Mouse (Mus musculus) midbrain, embryonic 15.5 days (tissue): ENCODE measurements around the gene D2hgdh. TPM values are rescaled to one million over a fixed set of nuclear protein-coding genes. Genes with fewer than 3 reads are reported as not detected.
"Not testable (repeated sequence)": the region's sequence is repeated elsewhere in the genome, so short reads cannot be mapped to it uniquely, and the experiment has no call there.

ENCODE experiments used
- ATAC-seq: fragments of 200-750 bp; cut with Nextera tagmentation; replicated peaks from 2 replicates; pipeline ENCODE4 v1.8.0; 2017; ENCODE audit warnings: moderate TSS enrichment
- H3K27ac ChIP-seq: fragments of 300-500 bp; sonication (generic); 2 replicates; pipeline ENCODE4 v1.5.1; 2015; ENCODE audit warnings: mild to moderate bottlenecking, inconsistent platforms
- H3K27me3 ChIP-seq: fragments of 300-500 bp; sonication (generic); replicated peaks from 2 replicates; pipeline ENCODE4 v1.6.1; 2015; ENCODE audit warnings: inconsistent platforms
- H3K36me3 ChIP-seq: fragments of 300-500 bp; sonication (generic); replicated peaks from 2 replicates; pipeline ENCODE4 v1.6.1; 2015; ENCODE audit warnings: inconsistent platforms
- H3K4me1 ChIP-seq: fragments of 300-500 bp; sonication (generic); 2 replicates; pipeline ENCODE4 v1.6.1; 2015; ENCODE audit warnings: inconsistent platforms
- H3K4me2 ChIP-seq: fragments of 300-500 bp; sonication (generic); 2 replicates; pipeline ENCODE4 v1.6.1; 2015; ENCODE audit warnings: inconsistent platforms, mild to moderate bottlenecking, moderate library complexity
- H3K4me3 ChIP-seq: fragments of 300-500 bp; sonication (generic); 2 replicates; pipeline ENCODE4 v1.5.1; 2015; ENCODE audit warnings: mild to moderate bottlenecking, inconsistent platforms
- H3K9ac ChIP-seq: fragments of 300-500 bp; sonication (generic); 2 replicates; pipeline ENCODE4 v1.6.1; 2015; ENCODE audit warnings: mild to moderate bottlenecking, inconsistent platforms
- H3K9me3 ChIP-seq: fragments of 300-500 bp; sonication (generic); 2 replicates; pipeline ENCODE4 v1.6.1; 2016; ENCODE audit warnings: inconsistent platforms
- WGBS: fragments of 180-500 bp; shearing (Covaris S2); methylation state at CpG from one replicate; pipeline ENCODE4 v1.1.7; 2015; ENCODE audit warnings: mixed read lengths; 5-methylcytosine and 5-hydroxymethylcytosine counted together
- polyA plus RNA-seq: library from polyadenylated mRNA; unstranded; fragments of >200 nt; fragmentation: Nextera tagmentation; extraction: Ambion mirVana; gene quantifications from 2 replicates; pipeline ENCODE4 v1.2.1, GENCODE M21; 2015

Gene D2hgdh
- polyA plus RNA-seq, 1 experiment from 2014 or later = 18.1 TPM

GRCm38 (mm10) chr1:93881778-93882177 lies 57.1 kb downstream of the D2hgdh start:
- not testable (repeated sequence) for H3K4me2 ChIP-seq, H3K4me3 ChIP-seq, H3K36me3 ChIP-seq, H3K9me3 ChIP-seq, H3K27me3 ChIP-seq, H3K4me1 ChIP-seq, H3K9ac ChIP-seq, ATAC-seq, H3K27ac ChIP-seq
- WGBS = no CpG with 5 or more reads among the region's 11 CpGs

GRCm38 (mm10) chr1:93890936-93891335 lies 66.2 kb downstream of the D2hgdh start:
- not testable (repeated sequence) for H3K27ac ChIP-seq, H3K36me3 ChIP-seq, ATAC-seq

DNA sequence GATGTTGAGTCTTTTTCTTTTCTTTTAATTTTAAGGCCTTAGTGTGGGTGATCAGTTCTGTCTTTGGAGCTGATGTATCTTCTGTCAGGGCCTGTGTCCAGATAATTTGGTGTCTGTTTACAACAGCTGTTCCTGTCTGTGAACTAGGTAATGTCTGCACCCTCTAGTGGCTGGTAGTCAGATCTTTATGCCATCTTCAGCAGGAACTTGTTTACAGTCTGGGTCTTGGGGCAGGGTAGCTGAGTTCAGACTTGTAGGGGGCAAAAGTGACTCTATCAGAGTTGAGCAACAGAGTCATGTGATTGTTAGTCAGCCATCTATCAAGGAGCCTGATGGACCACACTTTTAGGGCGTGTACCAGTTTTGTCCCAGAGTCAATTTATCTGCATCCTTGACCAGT lies 72.7 kb downstream of the D2hgdh start:
- not testable (repeated sequence) for H3K27ac ChIP-seq, H3K4me1 ChIP-seq, H3K9me3 ChIP-seq, H3K4me2 ChIP-seq, H3K27me3 ChIP-seq, H3K9ac ChIP-seq, ATAC-seq, H3K36me3 ChIP-seq, H3K4me3 ChIP-seq
- no CpG with 5 or more reads among the region's 1 CpGs for WGBS

More at GRCm38 (mm10) chr1:93890936-93891335, 66.2 kb downstream of the D2hgdh start:
- not testable (repeated sequence) for H3K9ac ChIP-seq, H3K4me2 ChIP-seq, H3K4me3 ChIP-seq, H3K4me1 ChIP-seq, H3K9me3 ChIP-seq, H3K27me3 ChIP-seq
- 71% methylated on average over 1 of the region's 1 CpGs for WGBS

DNA sequence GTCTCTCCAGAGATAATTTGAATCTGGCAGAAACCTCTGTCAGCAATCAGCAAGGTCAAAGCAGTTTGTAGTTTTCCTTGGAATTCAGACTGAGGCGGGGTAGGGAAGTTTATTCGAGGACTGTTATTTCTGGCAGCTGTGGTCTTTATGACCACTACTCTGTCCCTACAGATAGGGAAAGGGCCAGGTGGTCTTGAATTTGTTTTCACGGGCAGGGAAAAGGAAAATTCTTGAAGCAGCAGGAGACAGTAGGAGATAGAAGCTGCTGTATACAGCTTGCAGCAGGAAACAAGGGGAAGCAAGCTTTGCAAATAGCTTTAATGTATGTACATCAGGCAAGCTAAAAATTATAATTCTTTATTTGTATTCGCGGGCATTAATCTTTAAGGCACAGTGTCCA lies 76.6 kb downstream of the D2hgdh start:
- WGBS = 58% methylated on average over 5 of the region's 5 CpGs
- H3K27ac ChIP-seq, H3K27me3 ChIP-seq: not testable (repeated sequence)

More for the DNA sequence above, 76.6 kb downstream of the D2hgdh start:
- not testable (repeated sequence) for H3K4me1 ChIP-seq, H3K9me3 ChIP-seq, H3K4me2 ChIP-seq, H3K9ac ChIP-seq, H3K4me3 ChIP-seq, H3K36me3 ChIP-seq, ATAC-seq

Other genes starting within 250 kb of the D2hgdh start
- 353 and 388 TPM in 2 replicates for gene Stk25, start 166.2 kb upstream of the D2hgdh start, polyA plus RNA-seq
- gene Bok, start 139.2 kb upstream of the D2hgdh start, polyA plus RNA-seq = 104 TPM in 2 replicates
- 107 and 108 TPM in 2 replicates for gene Atg4b, start 73.4 kb upstream of the D2hgdh start, polyA plus RNA-seq
- gene Thap4, start 70.0 kb upstream of the D2hgdh start, polyA plus RNA-seq = 54.7 and 56.8 TPM in 2 replicates
- 135 and 146 TPM in 2 replicates for gene Dtymk, start 23.0 kb upstream of the D2hgdh start, polyA plus RNA-seq
- gene Ing5, start 20.9 kb upstream of the D2hgdh start, polyA plus RNA-seq = 10.2 and 10.9 TPM in 2 replicates
- gene Gal3st2, start 36.4 kb downstream of the D2hgdh start, polyA plus RNA-seq = not detected in 2 replicates
- gene Gal3st2b, start 93.4 kb downstream of the D2hgdh start, polyA plus RNA-seq = not detected in 2 replicates
- not detected in 2 replicates for gene Gal3st2c, start 165.6 kb downstream of the D2hgdh start, polyA plus RNA-seq
- not detected in 2 replicates for gene Neu4, start 195.5 kb downstream of the D2hgdh start, polyA plus RNA-seq
- not detected in 2 replicates for gene Pdcd1, start 227.6 kb downstream of the D2hgdh start, polyA plus RNA-seq